Mouse (Mus musculus): ENCODE results near the gene Cnrip1.
"Not testable (repeated sequence)": the region's sequence is repeated elsewhere in the genome, so short reads cannot be mapped to it uniquely, and the experiment has no call there.

Gene Cnrip1

GRCm38 (mm10) chr11:17051545-17052475 is at the start of gene Cnrip1, which contains the start of gene Plek:
TSS of gene Cnrip1 (plus strand) at chr11:17051586.
TSS of gene Plek (minus strand) at chr11:17052381.
- peak; percentile 89 for DNase-seq

GRCm38 (mm10) chr11:17002739-17003373 is 48.5 kb upstream of the Cnrip1 start:
- no peak for DNase-seq

DNA sequence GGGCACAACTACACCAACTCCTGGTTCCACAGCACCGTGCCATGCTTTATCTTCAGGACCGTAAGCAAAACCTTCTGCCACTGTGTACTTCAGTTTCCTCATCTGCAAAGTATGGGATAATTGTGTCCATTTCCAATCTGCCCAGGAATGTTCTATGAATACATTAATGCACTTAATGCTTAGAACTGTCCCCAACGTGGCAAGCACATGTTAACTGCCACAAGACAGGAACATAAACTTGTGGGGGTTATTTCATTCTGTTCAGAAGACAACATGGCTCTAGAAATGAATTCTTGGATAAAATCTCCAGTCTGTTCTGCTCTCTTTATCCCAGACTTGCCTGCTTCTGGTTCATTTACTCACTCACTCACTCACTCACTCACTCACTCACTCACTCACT is 47.6 kb upstream of the Cnrip1 start:
- no peak for DNase-seq

GRCm38 (mm10) chr11:17004899-17005846 is 46.2 kb upstream of the Cnrip1 start:
- DNase-seq, result no peak

DNA sequence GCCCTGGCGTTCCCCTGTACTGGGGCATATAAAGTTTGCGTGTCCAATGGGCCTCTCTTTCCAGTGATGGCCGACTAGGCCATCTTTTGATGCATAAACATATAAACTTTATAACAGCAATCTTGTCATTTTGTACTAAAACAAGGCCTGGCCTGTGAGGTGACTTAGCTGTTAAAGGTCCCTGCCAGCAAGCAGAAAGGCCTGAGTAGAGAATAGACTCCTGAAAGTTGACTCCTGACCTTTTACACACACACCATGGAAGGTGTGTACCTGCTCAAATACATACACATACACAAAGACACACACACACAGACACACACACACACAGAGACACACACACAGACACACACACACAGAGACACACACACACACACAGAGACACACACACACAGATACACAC is 44.9 kb upstream of the Cnrip1 start:
- not testable (repeated sequence) for DNase-seq

DNA sequence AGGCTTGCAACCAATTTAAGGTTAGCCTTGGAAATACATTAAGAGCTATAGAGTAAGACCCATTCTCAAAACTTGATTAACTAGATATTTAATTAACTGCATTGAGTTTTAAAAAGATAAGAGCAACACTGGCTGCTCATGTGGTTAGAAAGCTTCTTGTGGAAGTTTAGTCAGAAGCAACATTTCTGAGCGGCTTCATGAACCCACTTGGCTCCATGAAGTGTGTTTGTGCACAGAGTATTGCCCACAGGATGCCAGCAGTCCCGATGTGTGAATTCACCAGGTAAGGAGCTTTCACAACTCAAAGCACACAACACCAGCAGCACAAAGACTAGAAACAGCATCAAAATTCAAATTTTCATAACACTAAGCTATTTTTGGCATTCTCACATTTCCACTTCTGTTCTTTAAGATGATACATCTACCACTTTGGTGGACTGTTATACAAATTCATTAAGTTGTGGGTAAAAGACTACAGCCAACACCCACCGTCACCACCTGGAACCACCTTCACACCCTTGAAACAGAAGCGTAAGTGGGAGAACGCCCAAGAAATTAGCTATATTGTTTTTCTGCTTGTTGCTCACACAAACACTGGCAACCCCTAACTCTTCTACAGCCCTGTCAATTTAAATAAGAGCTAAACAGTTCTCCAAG is 43.7 kb upstream of the Cnrip1 start:
- DNase-seq, result no peak

- DNase-seq, result no peak
These were observed 42.9 kb upstream of the Cnrip1 start for GRCm38 (mm10) chr11:17008498-17008941.

GRCm38 (mm10) chr11:17012948-17013347 is 38.4 kb upstream of the Cnrip1 start:
- DNase-seq, result no peak

DNA sequence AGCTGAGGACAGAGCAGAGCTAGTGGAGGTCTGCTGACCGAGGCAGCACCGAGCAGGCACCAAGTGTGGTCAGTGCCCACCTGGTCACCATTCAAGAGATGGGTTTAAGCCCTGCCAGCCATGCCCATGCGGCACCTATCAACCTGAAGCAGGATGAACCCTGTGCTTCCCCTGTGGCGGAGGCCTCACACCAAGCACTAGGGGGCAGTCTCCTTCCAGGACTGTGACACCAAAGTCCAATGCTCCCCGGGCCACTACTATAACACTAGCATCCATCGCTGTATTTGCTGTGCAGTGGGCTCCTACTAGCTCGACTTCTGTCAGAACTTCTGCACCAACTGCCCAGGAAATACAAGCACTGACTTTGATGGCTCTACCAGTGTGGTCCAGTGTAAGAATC is 32.1 kb upstream of the Cnrip1 start:
- DNase-seq, result no peak

- peak; percentile 47 for DNase-seq
These were observed 28.2 kb upstream of the Cnrip1 start for GRCm38 (mm10) chr11:17023206-17023605.

- no peak for DNase-seq
These were observed 27.4 kb upstream of the Cnrip1 start for GRCm38 (mm10) chr11:17023984-17024383.

DNA sequence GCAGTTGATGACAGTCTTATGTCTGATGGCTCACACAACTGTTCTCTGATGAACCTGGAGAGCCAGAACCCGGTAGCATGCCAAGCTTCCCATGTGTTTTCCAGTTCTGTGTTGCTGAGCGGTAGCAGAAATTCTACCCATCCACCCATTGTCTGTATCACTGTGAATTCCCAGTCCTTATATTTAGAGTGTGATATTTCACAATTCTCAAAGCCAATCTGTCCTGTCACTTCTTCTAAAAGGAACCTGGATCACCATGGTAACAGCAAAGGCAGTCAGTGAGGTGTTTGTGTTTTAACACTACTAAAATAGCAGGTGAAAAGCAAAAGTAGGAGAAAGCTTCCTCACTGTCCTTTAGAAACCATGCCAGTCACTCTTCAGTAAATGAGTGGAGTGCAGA is 5.6 kb upstream of the Cnrip1 start:
- DNase-seq, result no peak

GRCm38 (mm10) chr11:17052476-17053049 is 1.2 kb downstream of the Cnrip1 start:
- DNase-seq, result peak; percentile 77

- DNase-seq, result not testable (repeated sequence)
These were observed 18.0 kb downstream of the Cnrip1 start for GRCm38 (mm10) chr11:17069360-17069759.

- no peak for DNase-seq
These were observed 24.3 kb downstream of the Cnrip1 start for GRCm38 (mm10) chr11:17075656-17076055.

DNA sequence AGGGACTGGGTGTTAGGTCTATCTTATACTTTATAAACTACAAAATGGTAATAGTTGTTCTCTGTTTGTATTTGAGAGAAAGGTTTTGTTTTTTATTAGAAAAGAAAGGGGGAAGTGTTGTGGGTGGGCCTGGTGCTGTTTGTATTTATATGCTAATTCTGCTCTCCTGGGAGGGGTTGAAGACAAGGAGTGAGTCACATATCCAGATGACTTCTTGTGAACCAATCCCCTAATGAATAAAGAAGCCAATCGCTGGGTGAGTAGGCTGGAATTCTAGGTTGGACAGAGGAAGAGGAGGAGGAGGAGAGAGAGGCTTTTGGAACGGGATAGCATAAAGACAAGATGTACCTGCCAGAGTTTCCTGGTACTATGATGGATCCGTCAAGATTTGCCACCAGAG is 30.7 kb downstream of the Cnrip1 start:
- no peak for DNase-seq

DNA sequence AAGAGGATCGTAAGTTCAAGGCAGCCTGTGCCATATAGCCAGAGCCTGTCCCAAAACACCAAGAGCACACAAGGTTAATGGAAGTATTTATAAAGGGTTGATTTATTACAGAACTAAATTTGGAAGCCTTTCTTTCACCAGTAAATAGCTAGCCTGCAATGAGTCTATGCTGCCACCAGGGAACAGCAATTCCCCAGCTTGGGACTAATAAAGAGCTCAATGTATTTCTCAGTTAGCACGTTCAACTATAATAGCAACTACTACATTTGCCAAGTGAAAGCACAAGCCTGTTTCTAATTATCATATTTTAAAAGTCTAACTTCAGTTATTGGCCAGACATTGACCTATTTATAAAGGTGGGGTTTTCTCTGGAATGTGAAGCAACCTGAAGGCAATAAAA is 31.6 kb downstream of the Cnrip1 start:
- peak; percentile 14 for DNase-seq

DNA sequence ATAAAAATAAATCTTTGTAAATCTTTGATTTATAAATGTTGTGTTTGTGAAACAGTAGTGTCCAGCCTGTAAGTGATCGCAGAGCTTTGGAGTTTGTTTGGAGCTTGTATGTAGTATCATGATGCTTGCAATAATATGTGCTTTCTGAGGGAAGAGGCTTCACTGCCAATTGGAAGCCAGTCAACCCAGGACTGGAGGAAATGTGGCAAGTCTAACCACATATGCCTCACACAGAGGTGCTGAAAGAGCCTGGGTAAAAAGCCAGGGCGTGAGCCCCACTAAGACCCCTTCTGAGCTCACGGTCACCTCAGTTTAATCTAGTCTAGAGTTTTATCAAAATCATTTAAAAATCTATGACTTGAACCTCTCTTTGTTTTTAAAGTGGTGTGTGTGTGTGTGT is 32.1 kb downstream of the Cnrip1 start:
- DNase-seq, result no peak

DNA sequence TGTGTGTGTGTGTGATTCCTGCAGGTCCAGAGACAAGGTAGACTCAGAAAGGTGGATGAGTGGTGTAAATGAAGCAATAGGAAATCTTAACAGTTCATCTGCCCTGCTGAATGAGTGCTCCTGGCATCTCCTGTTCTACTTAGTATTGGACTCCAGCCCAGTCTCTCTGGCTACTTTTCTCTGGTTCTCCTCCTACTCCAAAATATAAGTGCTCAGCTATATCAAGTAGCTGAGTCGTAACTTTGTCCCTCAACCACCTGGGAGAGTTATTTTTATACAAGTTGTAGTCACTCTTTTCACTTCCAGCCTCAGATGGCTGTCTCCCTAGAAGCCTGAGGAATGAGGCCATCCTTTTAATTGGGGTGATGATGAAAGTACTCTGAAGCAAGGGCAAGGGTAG is 32.5 kb downstream of the Cnrip1 start:
- no peak for DNase-seq

DNA sequence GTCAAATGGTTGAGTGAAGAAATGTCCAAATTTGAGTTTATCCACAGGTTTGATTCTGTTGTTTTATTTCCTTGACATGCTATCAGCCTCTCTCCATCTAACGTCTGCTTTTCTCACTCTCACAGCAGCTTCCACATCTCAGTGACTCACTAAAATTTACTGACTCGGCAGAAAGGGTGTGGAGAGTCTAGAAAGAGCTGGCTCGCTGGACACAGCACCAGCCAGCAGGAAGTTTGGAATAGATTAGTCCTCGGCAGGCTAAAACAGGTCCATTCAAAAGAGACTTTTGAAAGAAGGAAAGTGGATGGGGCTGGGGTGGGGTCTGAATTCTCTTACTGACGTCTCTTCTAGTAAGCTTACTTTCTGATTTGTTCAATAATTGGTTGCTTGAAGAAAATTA is 34.7 kb downstream of the Cnrip1 start:
- DNase-seq, result no peak

DNA sequence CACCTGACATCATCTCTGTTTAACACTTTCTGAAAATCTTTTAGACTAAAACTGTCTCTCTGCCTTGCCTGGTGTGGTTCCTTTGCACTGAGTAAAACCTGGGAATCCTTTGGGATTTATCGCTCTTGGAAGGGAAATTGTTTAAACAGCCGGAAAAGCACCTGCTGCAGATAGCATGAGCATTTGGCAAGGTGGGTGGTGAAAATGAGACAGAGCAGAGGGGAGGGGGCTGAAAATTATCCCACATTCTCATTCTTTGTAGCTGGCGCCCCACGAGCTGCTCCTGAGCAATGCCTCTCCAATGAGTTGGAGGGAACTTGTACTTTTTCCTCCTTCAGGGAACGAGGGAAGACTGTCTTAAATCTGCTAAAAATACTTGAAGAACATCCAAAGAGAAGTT is 55.5 kb downstream of the Cnrip1 start:
- DNase-seq, result no peak

DNA sequence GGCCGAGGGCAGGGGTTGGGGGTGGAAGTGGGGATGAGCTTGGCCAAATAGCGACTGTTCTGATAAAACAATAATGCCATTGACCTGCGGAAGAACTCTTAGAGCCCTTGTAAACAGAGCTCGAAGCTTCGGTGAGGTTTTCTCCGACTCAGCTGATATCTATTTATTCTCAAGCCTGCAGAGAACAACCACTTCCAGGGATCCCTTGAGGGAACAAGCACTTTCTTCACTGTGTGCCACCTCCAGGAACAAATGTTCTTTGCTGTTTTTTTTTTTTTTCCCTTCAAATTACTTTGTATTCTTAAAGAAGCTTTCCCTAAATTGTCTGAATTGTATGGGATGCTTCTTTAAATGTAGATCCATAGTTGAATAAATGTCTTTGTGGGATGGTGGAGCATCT is 56.0 kb downstream of the Cnrip1 start:
- no peak for DNase-seq
